Mouse (Mus musculus) intestine, postnatal 0 days (tissue): ENCODE measurements around the gene Tmem88. TPM values are rescaled to one million over a fixed set of nuclear protein-coding genes. Genes with fewer than 3 reads are reported as not detected.
"Not testable (repeated sequence)": the region's sequence is repeated elsewhere in the genome, so short reads cannot be mapped to it uniquely, and the experiment has no call there.

Source experiments
- ATAC-seq: fragments of 200-750 bp; cut with Nextera tagmentation; 2 replicates; pipeline ENCODE4 v1.8.0; 2017; ENCODE audit warnings: mild to moderate bottlenecking, moderate TSS enrichment, moderate library complexity
- H3K27ac ChIP-seq: fragments of 300-500 bp; sonication (generic); 2 replicates; pipeline ENCODE4 v1.5.1; 2014; ENCODE audit warnings: mild to moderate bottlenecking, low read depth, low read length, moderate library complexity
- H3K27me3 ChIP-seq: fragments of 300-500 bp; sonication (generic); replicated peaks from 2 replicates; pipeline ENCODE4 v1.6.1; 2014; ENCODE audit warnings: low read length, mixed read lengths; ENCODE audit not compliant: control insufficient read depth, insufficient read depth
- H3K36me3 ChIP-seq: fragments of 300-500 bp; sonication (generic); 2 replicates; pipeline ENCODE4 v1.6.1; 2014; ENCODE audit warnings: mild to moderate bottlenecking, moderate library complexity; ENCODE audit not compliant: control insufficient read depth, insufficient read depth
- H3K4me1 ChIP-seq: fragments of 300-500 bp; sonication (generic); replicated peaks from 2 replicates; pipeline ENCODE4 v1.6.1; 2014; ENCODE audit warnings: antibody characterized with exemption, low read length, mixed read lengths; ENCODE audit not compliant: control insufficient read depth, insufficient read depth
- H3K4me2 ChIP-seq: fragments of 300-500 bp; sonication (generic); replicated peaks from 2 replicates; pipeline ENCODE4 v1.6.1; 2014; ENCODE audit warnings: low read depth, mild to moderate bottlenecking, moderate library complexity
- H3K4me3 ChIP-seq: fragments of 300-500 bp; sonication (generic); 2 replicates; pipeline ENCODE4 v1.5.1; 2014; ENCODE audit warnings: low read depth, low read length
- H3K9ac ChIP-seq: fragments of 300-500 bp; sonication (generic); 2 replicates; pipeline ENCODE4 v1.6.1; 2014; ENCODE audit warnings: mild to moderate bottlenecking, low read depth, low read length
- H3K9me3 ChIP-seq: fragments of 300-500 bp; sonication (generic); 2 replicates; pipeline ENCODE4 v1.6.1; 2016; ENCODE audit warnings: mixed run types; ENCODE audit not compliant: control insufficient read depth
- CTCF ChIP-seq: sonication (generic); IDR thresholded peaks from 2 replicates; pipeline ENCODE4 v1.5.1; 2016; ENCODE audit warnings: low read depth, mild to moderate bottlenecking, control low read depth, antibody characterized with exemption, moderate library complexity
- WGBS: fragments of 180-500 bp; shearing (Covaris S2); extraction: QIAGEN DNeasy Blood & Tissue Kit; methylation state at CpG from one replicate; pipeline ENCODE4 v1.1.7; 2014; 5-methylcytosine and 5-hydroxymethylcytosine counted together
- polyA plus RNA-seq: library from polyadenylated mRNA; unstranded; fragments of >200 nt; fragmentation: Nextera tagmentation; extraction: Ambion mirVana; gene quantifications from 2 replicates; pipeline ENCODE4 v1.2.1, GENCODE M21; 2015

Tmem88 gene
- polyA plus RNA-seq, 1 experiment from 2014 or later, result 24.9 TPM

GRCm38 (mm10) chr11:69397581-69398057 is 415 bp downstream of the Tmem88 start:
- no peak for ATAC-seq
- H3K4me1 ChIP-seq, result 0 out of 2 replicates have a peak, but pooled peaks cover 5% of the 10 kb centered on the region
- no peaks in the 10 kb centered on the region for H3K9me3 ChIP-seq
- peak; percentile 34 for TF ChIP-seq CTCF
- no peaks in the 10 kb centered on the region for H3K27me3 ChIP-seq
- peak overlapping the region; percentile 76 for H3K4me2 ChIP-seq
- H3K27ac ChIP-seq, result peak overlapping the region; percentile 64
- 35% methylated on average over 24 of the region's 24 CpGs for WGBS
- peak overlapping the region; percentile 26 for H3K4me3 ChIP-seq
- H3K36me3 ChIP-seq, result peaks cover 32% of the 10 kb centered on the region
- H3K9ac ChIP-seq, result peak overlapping the region; percentile 42; the same call in 1 of the 2 replicates

- no peak for TF ChIP-seq CTCF
- H3K4me3 ChIP-seq, result peak overlapping the region; percentile 58
These were observed 1.3 kb downstream of the Tmem88 start for GRCm38 (mm10) chr11:69396772-69397171.

GRCm38 (mm10) chr11:69395634-69396373 is 2.2 kb downstream of the Tmem88 start:
- ATAC-seq, result peak; percentile 91
- Histone ChIP-seq H3K36me3 (peaks cover 16% of the 10 kb centered on the region), H3K9me3 (no peaks in the 10 kb centered on the region), H3K4me3 (peak overlapping the region; percentile 58), H3K4me1 (0 out of 2 replicates have a peak, but pooled peaks cover 5% of the 10 kb centered on the region), H3K27ac (peak overlapping the region; percentile 91), H3K4me2 (peak overlapping the region; percentile 76), H3K9ac (peak overlapping the region; percentile 75), H3K27me3 (no peaks in the 10 kb centered on the region)
- WGBS, result under 1% methylated on average over 48 of the region's 48 CpGs
- TF ChIP-seq CTCF, result no peak

More at GRCm38 (mm10) chr11:69396772-69397171, 1.3 kb downstream of the Tmem88 start:
- no peaks in the 10 kb centered on the region for H3K9me3 ChIP-seq
- H3K27me3 ChIP-seq, result no peaks in the 10 kb centered on the region
- 45% methylated on average over 11 of the region's 11 CpGs for WGBS
- peak overlapping the region; percentile 75; the same call in 1 of the 2 replicates for H3K9ac ChIP-seq
- peak overlapping the region; percentile 91 for H3K27ac ChIP-seq
- H3K4me2 ChIP-seq, result peak overlapping the region; percentile 76
- ATAC-seq, result no peak
- 0 out of 2 replicates have a peak, but pooled peaks cover 5% of the 10 kb centered on the region for H3K4me1 ChIP-seq
- peaks cover 25% of the 10 kb centered on the region for H3K36me3 ChIP-seq

- not testable (repeated sequence) for H3K4me1 ChIP-seq, H3K27me3 ChIP-seq, H3K9me3 ChIP-seq
- Histone ChIP-seq H3K4me2 (peak within 1 kb of the TSS; percentile 76), H3K9ac (peak within 1 kb of the TSS; percentile 75), H3K4me3 (peak within 1 kb of the TSS; percentile 58), H3K36me3 (peaks cover 10% of the 10 kb centered on the region), H3K27ac (peak within 1 kb of the TSS; percentile 91)
- under 1% methylated on average over 21 of the region's 24 CpGs for WGBS
- ATAC-seq, result peak; percentile 75
These were observed 2.8 kb downstream of the Tmem88 start, which contains the start of the genes Naa38 and Cyb5d1 for GRCm38 (mm10) chr11:69395235-69395633. Gene Naa38 (plus strand): TSS chr11:69395487. Gene Cyb5d1 (minus strand): TSS chr11:69395631.

GRCm38 (mm10) chr11:69394591-69395167 is 3.4 kb downstream of the Tmem88 start:
- H3K4me2 ChIP-seq, result peak overlapping the region; percentile 76
- H3K9me3 ChIP-seq, H3K27me3 ChIP-seq, H3K36me3 ChIP-seq, H3K4me1 ChIP-seq: not testable (repeated sequence)
- 1% methylated on average over 31 of the region's 31 CpGs for WGBS
- H3K4me3 ChIP-seq, result peak overlapping the region; percentile 58
- H3K27ac ChIP-seq, result peak overlapping the region; percentile 91
- H3K9ac ChIP-seq, result peak overlapping the region; percentile 75
- ATAC-seq, result peak; percentile 9; the same call in 1 of the 2 replicates

- H3K36me3 ChIP-seq, result no peaks in the 10 kb centered on the region
- H3K4me3 ChIP-seq, result no peak overlapping the region
- 51% methylated on average over 10 of the region's 10 CpGs for WGBS
- no peaks in the 10 kb centered on the region for H3K27me3 ChIP-seq
- H3K4me2 ChIP-seq, result 0 out of 2 replicates have a peak overlapping the region, but pooled peaks have one; percentile 25
- TF ChIP-seq CTCF, result peak; percentile 78
- no peaks in the 10 kb centered on the region for H3K9me3 ChIP-seq
- H3K4me1 ChIP-seq, result no peaks in the 10 kb centered on the region
- ATAC-seq, result 0 out of 2 replicates have a peak, but pooled peaks have one; percentile 9
- H3K9ac ChIP-seq, result no peak overlapping the region
- H3K27ac ChIP-seq, result no peak overlapping the region
These were observed 7.5 kb downstream of the Tmem88 start for GRCm38 (mm10) chr11:69390400-69391034.
